ENCODE assay signal across 12 mouse cellular contexts in genomic region chr9:91959592-91959991, GRCm38 (mm10).
DNase-seq lines count a peak whose midpoint lies in the region; ATAC-seq lines count a peak whose summit lies in the region.
"Had no signal": no experiment of that assay in that cellular context is flagged by ENCODE, and none has a peak within 500 bp of the region (broad histone marks: within the 10 kb centered on the region; RNA-seq: fewer than 3 reads in every experiment).

No protein-coding gene starts in this region.

- no peak overlapping the region for H3K27ac ChIP-seq in neural tube, embryonic 14.5 days (ENCODE audit: low read depth, low read length)
- H3K27ac ChIP-seq: limb, embryonic 15.5 days had no signal

- no peaks in the 10 kb centered on the region for H3K27me3 ChIP-seq in neural tube, embryonic 14.5 days (ENCODE audit: control insufficient read depth, insufficient read depth, low read length)
- H3K27me3 ChIP-seq: limb, embryonic 15.5 days had no signal

- no peaks in the 10 kb centered on the region for H3K36me3 ChIP-seq in neural tube, embryonic 14.5 days (ENCODE audit: control insufficient read depth, insufficient read depth, low read length)
- H3K36me3 ChIP-seq: limb, embryonic 15.5 days had no signal

- H3K4me2 ChIP-seq in neural tube, embryonic 14.5 days (ENCODE audit: low read depth, low read length) = no peak overlapping the region
- H3K4me2 ChIP-seq: limb, embryonic 15.5 days had no signal

- H3K9me3 ChIP-seq in neural tube, embryonic 14.5 days (ENCODE audit: control insufficient read depth, low read length) = no peaks in the 10 kb centered on the region
- H3K9me3 ChIP-seq: limb, embryonic 15.5 days had no signal

- WGBS in neural tube, embryonic 14.5 days = 0% methylated on average over 1 of the region's 1 CpGs

- intact Hi-C loops in left cerebral cortex, postnatal 14 days (cut with DNase I) = loop anchor here (5.0 kb wide), 1 partner anchor 1257 kb away; no protein-coding TSS in a partner anchor
- intact Hi-C loops in left cerebral cortex, postnatal 10 days (cut with DNase I) = loop anchor here (2.0 kb wide), 1 partner anchor 1261 kb away; no protein-coding TSS in a partner anchor

- H3K4me1 ChIP-seq in neural tube, embryonic 14.5 days (ENCODE audit: control insufficient read depth, insufficient read depth, low read length) = no peaks in the 10 kb centered on the region
- H3K4me1 ChIP-seq: limb, embryonic 15.5 days had no signal

- no peak for DNase-seq in cerebellum, postnatal 4 days (ENCODE audit: low spot score in 2 of 2)
- peak; percentile 2 to 3 for DNase-seq in left cerebral cortex, postnatal 14 days (ENCODE audit: low spot score in 2 of 2)
- DNase-seq in left cerebral cortex, postnatal 10 days (ENCODE audit: extremely low spot score in 1 of 2, low spot score in 2 of 2) = no peak
- DNase-seq in embryo, embryonic 10.5 days (ENCODE audit: low spot score) = peak; percentile 36
- DNase-seq in adrenal gland, postnatal 4 days (ENCODE audit: low spot score in 2 of 2) = no peak
- DNase-seq in heart, postnatal 4 days = no peak
- DNase-seq: heart, adult 11 months; lung, postnatal 36 days; thymus, adult 18-20 months had no signal

- ATAC-seq in cerebellum, adult (ENCODE audit: insufficient number of reproducible peaks, low FRiP score, low TSS enrichment) = peak; percentile 26; the same call in 1 of the 2 replicates
- ATAC-seq in neural tube, embryonic 14.5 days (ENCODE audit: low read depth) = peak; percentile 56; the same call in 1 of the 2 replicates

- no peak overlapping the region for H3K4me3 ChIP-seq in neural tube, embryonic 14.5 days (ENCODE audit: low read depth, low read length)
- H3K4me3 ChIP-seq: limb, embryonic 15.5 days had no signal

- H3K9ac ChIP-seq in neural tube, embryonic 14.5 days (replicated peaks; ENCODE audit: low read depth, low read length) = no peak overlapping the region
- H3K9ac ChIP-seq: limb, embryonic 15.5 days had no signal

Comparison
In these comparisons a context has a peak if more than half of its experiments do, and no peak if none do; other contexts are left out.
1. DNase-seq: peak in left cerebral cortex, postnatal 14 days (2 of 2) and embryo, embryonic 10.5 days (single experiment); none in cerebellum, postnatal 4 days (0 of 2), left cerebral cortex, postnatal 10 days (0 of 2), adrenal gland, postnatal 4 days (0 of 2) and heart, postnatal 4 days (single experiment).